Mouse (Mus musculus) liver, postnatal 0 days (tissue): ENCODE results near the gene Olfr325. TPM values are rescaled to one million over a fixed set of nuclear protein-coding genes. Genes with fewer than 3 reads are reported as not detected.

Source experiments
- ATAC-seq: fragments of 200-750 bp; cut with Nextera tagmentation; 2 replicates; pipeline ENCODE4 v1.8.0; 2017; ENCODE audit warnings: mild to moderate bottlenecking, moderate library complexity
- DNase-seq: peaks from one replicate; pipeline ENCODE4 v3.0.0-alpha.2; 2016
- H3K27ac ChIP-seq: fragments of 300-500 bp; sonication (generic); 2 replicates; pipeline ENCODE4 v1.5.1; 2014; ENCODE audit warnings: antibody characterized with exemption, moderate library complexity, mild to moderate bottlenecking, low read depth
- H3K27me3 ChIP-seq: fragments of 300-500 bp; sonication (generic); 2 replicates; pipeline ENCODE4 v1.6.1; 2014; ENCODE audit warnings: low read length, control low read depth, mixed read lengths; ENCODE audit not compliant: insufficient read depth
- H3K36me3 ChIP-seq: fragments of 300-500 bp; sonication (generic); replicated peaks from 2 replicates; pipeline ENCODE4 v1.6.1; 2014; ENCODE audit warnings: mild to moderate bottlenecking, control low read depth, low read length, moderate library complexity, mixed read lengths; ENCODE audit not compliant: insufficient read depth
- H3K4me1 ChIP-seq: fragments of 300-500 bp; sonication (generic); 2 replicates; pipeline ENCODE4 v1.6.1; 2014; ENCODE audit warnings: antibody characterized with exemption, mild to moderate bottlenecking, control low read depth; ENCODE audit not compliant: insufficient read depth
- H3K4me2 ChIP-seq: fragments of 300-500 bp; sonication (generic); 2 replicates; pipeline ENCODE4 v1.6.1; 2014; ENCODE audit warnings: low read depth, mild to moderate bottlenecking, low read length, moderate library complexity, mixed read lengths
- H3K4me3 ChIP-seq: fragments of 300-500 bp; sonication (generic); 2 replicates; pipeline ENCODE4 v1.5.1; 2014; ENCODE audit warnings: low read depth, low read length
- H3K9ac ChIP-seq: fragments of 300-500 bp; sonication (generic); replicated peaks from 2 replicates; pipeline ENCODE4 v1.6.1; 2014; ENCODE audit warnings: mild to moderate bottlenecking, moderate library complexity
- H3K9me3 ChIP-seq: fragments of 300-500 bp; sonication (generic); 2 replicates; pipeline ENCODE4 v1.6.1; 2016; ENCODE audit warnings: mild to moderate bottlenecking, control low read depth, low read length, mixed read lengths
- CTCF ChIP-seq: sonication (generic); IDR thresholded peaks from 2 replicates; pipeline ENCODE4 v1.5.1; 2016; ENCODE audit warnings: antibody characterized with exemption, low read depth
- EP300 ChIP-seq: IDR thresholded peaks from 2 replicates; pipeline ENCODE4 v1.6.1; 2016; ENCODE audit warnings: antibody characterized with exemption, low read depth, mild to moderate bottlenecking
- WGBS: fragments of 180-500 bp; shearing (Covaris S2); extraction: QIAGEN DNeasy Blood & Tissue Kit; methylation state at CpG from one replicate; pipeline ENCODE4 v1.1.7; 2014; ENCODE audit not compliant: insufficient replicate concordance; 5-methylcytosine and 5-hydroxymethylcytosine counted together
- polyA plus RNA-seq: library from polyadenylated mRNA; unstranded; fragments of >200 nt; fragmentation: Nextera tagmentation; extraction: Ambion mirVana; gene quantifications from 2 replicates; pipeline ENCODE4 v1.2.1, GENCODE M21; 2015

The Olfr325 gene
- polyA plus RNA-seq, 1 experiment from 2014 or later: not detected

- Histone ChIP-seq H3K4me1 (peaks cover 6% of the 10 kb centered on the region), H3K27ac (no peak overlapping the region), H3K4me3 (no peak overlapping the region), H3K36me3 (no peaks in the 10 kb centered on the region), H3K27me3 (no peaks in the 10 kb centered on the region), H3K9me3 (no peaks in the 10 kb centered on the region), H3K9ac (no peak overlapping the region), H3K4me2 (no peak overlapping the region)
- ATAC-seq (no peak), DNase-seq (no peak)
- WGBS: 60% methylated on average over 3 of the region's 3 CpGs
- TF ChIP-seq CTCF (no peak), EP300 (no peak)
These were observed 11.2 kb downstream of the Olfr325 start for GRCm38 (mm10) chr11:58588620-58589250.

GRCm38 (mm10) chr11:58594814-58595213, 17.3 kb downstream of the Olfr325 start, which contains the start of gene Olfr324:
TSS of gene Olfr324 (plus strand) at chr11:58595114.
- DNase-seq (no peak), ATAC-seq (no peak)
- Histone ChIP-seq H3K4me2 (no peak within 1 kb of the TSS), H3K4me3 (no peak within 1 kb of the TSS), H3K9me3 (no peaks in the 10 kb centered on the region), H3K27me3 (no peaks in the 10 kb centered on the region), H3K4me1 (no peaks in the 10 kb centered on the region), H3K27ac (no peak within 1 kb of the TSS), H3K9ac (no peak within 1 kb of the TSS), H3K36me3 (no peaks in the 10 kb centered on the region)
- no peak for TF ChIP-seq CTCF
- TF ChIP-seq EP300: no peak
- 71% methylated on average over 6 of the region's 6 CpGs for WGBS

GRCm38 (mm10) chr11:58597837-58598236, 20.3 kb downstream of the Olfr325 start:
- no peaks in the 10 kb centered on the region for H3K27me3 ChIP-seq

GRCm38 (mm10) chr11:58602062-58602461, 24.5 kb downstream of the Olfr325 start:
- H3K4me1 ChIP-seq: peaks cover 7% of the 10 kb centered on the region; the same call in 1 of the 2 replicates
- TF ChIP-seq EP300 (no peak), CTCF (no peak)
- no peaks in the 10 kb centered on the region for H3K9me3 ChIP-seq
- no peak overlapping the region for H3K4me2 ChIP-seq
- DNase-seq: no peak
- no peaks in the 10 kb centered on the region for H3K36me3 ChIP-seq
- no peak overlapping the region for H3K9ac ChIP-seq
- no peak overlapping the region for H3K4me3 ChIP-seq
- H3K27me3 ChIP-seq: no peaks in the 10 kb centered on the region
- H3K27ac ChIP-seq: no peak overlapping the region
- no peak for ATAC-seq

More at GRCm38 (mm10) chr11:58597837-58598236, 20.3 kb downstream of the Olfr325 start:
- TF ChIP-seq EP300: no peak
- no peak for TF ChIP-seq CTCF
- WGBS: 66% methylated on average over 13 of the region's 13 CpGs
- H3K4me1 ChIP-seq: no peaks in the 10 kb centered on the region
- DNase-seq (no peak), ATAC-seq (no peak)
- H3K4me3 ChIP-seq: no peak overlapping the region
- no peak overlapping the region for H3K4me2 ChIP-seq
- H3K36me3 ChIP-seq: no peaks in the 10 kb centered on the region
- H3K9me3 ChIP-seq: no peaks in the 10 kb centered on the region
- H3K9ac ChIP-seq: no peak overlapping the region
- no peak overlapping the region for H3K27ac ChIP-seq

- no peak overlapping the region for H3K27ac ChIP-seq
- TF ChIP-seq CTCF (no peak), EP300 (no peak)
- H3K4me2 ChIP-seq: no peak overlapping the region
- no peak for DNase-seq
- H3K27me3 ChIP-seq: no peaks in the 10 kb centered on the region
- peaks cover 7% of the 10 kb centered on the region; the same call in 1 of the 2 replicates for H3K4me1 ChIP-seq
- no peak overlapping the region for H3K9ac ChIP-seq
- no peaks in the 10 kb centered on the region for H3K36me3 ChIP-seq
- no peaks in the 10 kb centered on the region for H3K9me3 ChIP-seq
- WGBS: 72% methylated on average over 6 of the region's 6 CpGs
- no peak overlapping the region for H3K4me3 ChIP-seq
- ATAC-seq: no peak
These were observed 25.4 kb downstream of the Olfr325 start for GRCm38 (mm10) chr11:58602800-58603560.

- WGBS: 38% methylated on average over 2 of the region's 2 CpGs
- Histone ChIP-seq H3K9me3 (no peaks in the 10 kb centered on the region), H3K9ac (no peak overlapping the region), H3K27ac (peak overlapping the region; percentile 39), H3K27me3 (no peaks in the 10 kb centered on the region), H3K36me3 (no peaks in the 10 kb centered on the region), H3K4me2 (no peak overlapping the region), H3K4me1 (peaks cover 7% of the 10 kb centered on the region; the same call in 1 of the 2 replicates), H3K4me3 (no peak overlapping the region)
- DNase-seq (no peak), ATAC-seq (peak; percentile 78)
- TF ChIP-seq CTCF (no peak), EP300 (no peak)
These were observed 27.2 kb downstream of the Olfr325 start for GRCm38 (mm10) chr11:58604688-58605087.
